Mouse (Mus musculus) ES-E14 (cell line): ENCODE measurements around the gene Pla2g12a. TPM values are rescaled to one million over a fixed set of nuclear protein-coding genes. Genes with fewer than 3 reads are reported as not detected.
A peak's percentile ranks its signal among the peaks of the same experiment; 100 is the strongest.

Experiments used
- DNase-seq: peaks from one replicate; pipeline ENCODE4 v3.0.0-alpha.2; 2013; ENCODE audit warnings: low read depth, low spot score
- H3K27ac ChIP-seq: 2 replicates; pipeline ENCODE4 v1.5.1; 2012; ENCODE audit warnings: low read depth, mild to moderate bottlenecking, low read length, moderate library complexity, mixed read lengths; ENCODE audit not compliant: poor library complexity, insufficient read depth, severe bottlenecking
- H3K36me3 ChIP-seq: 2 replicates; pipeline ENCODE4 v1.6.1; 2012; ENCODE audit warnings: mild to moderate bottlenecking, low read length, moderate library complexity, mixed read lengths; ENCODE audit not compliant: control insufficient read depth, poor library complexity, insufficient read depth, severe bottlenecking
- H3K4me1 ChIP-seq, 2 experiments: fragments of 150-350 bp in 1 of 2; sonication (generic) in 1 of 2; 2 replicates each; pipeline ENCODE4 v1.6.1; 2012; ENCODE audit warnings: low read length in 2 of 2, mild to moderate bottlenecking in 1 of 2, mixed read lengths in 1 of 2; ENCODE audit not compliant: control insufficient read depth in 2 of 2, insufficient read depth in 2 of 2, poor library complexity in 1 of 2
- H3K4me3 ChIP-seq, 2 experiments: fragments of 150-350 bp in 1 of 2; sonication (generic) in 1 of 2; 2 replicates each; pipeline ENCODE4 v1.5.1; 2012; ENCODE audit warnings: low read length in 2 of 2, low read depth in 1 of 2, mild to moderate bottlenecking in 1 of 2, mixed read lengths in 1 of 2; ENCODE audit not compliant: insufficient read depth in 1 of 2, poor library complexity in 1 of 2, severe bottlenecking in 1 of 2
- H3K9ac ChIP-seq: 2 replicates; pipeline ENCODE4 v1.6.1; 2012; ENCODE audit warnings: low read depth, mild to moderate bottlenecking, low read length, mixed read lengths; ENCODE audit not compliant: poor library complexity, insufficient read depth, severe bottlenecking
- H3K9me3 ChIP-seq: fragments of 150-350 bp; sonication (generic); 2 replicates; pipeline ENCODE4 v1.6.1; 2012; ENCODE audit warnings: low read depth, mild to moderate bottlenecking, low read length; ENCODE audit not compliant: control insufficient read depth, insufficient read depth
- CHD2 ChIP-seq: IDR thresholded peaks from 2 replicates; pipeline ENCODE4 v1.6.1; 2014; ENCODE audit warnings: mild to moderate bottlenecking, low read depth, low read length, inconsistent platforms
- HCFC1 ChIP-seq: IDR thresholded peaks from 2 replicates; pipeline ENCODE4 v1.6.1; 2012; ENCODE audit warnings: low read length, inconsistent platforms, borderline replicate concordance; ENCODE audit not compliant: insufficient read depth
- MAFK ChIP-seq: IDR thresholded peaks from 2 replicates; pipeline ENCODE4 v1.6.1; 2014; ENCODE audit warnings: mild to moderate bottlenecking, low read depth, low read length, inconsistent platforms; ENCODE audit not compliant: insufficient read depth
- ZC3H11A ChIP-seq: IDR thresholded peaks from 2 replicates; pipeline ENCODE4 v1.6.1; 2012; ENCODE audit warnings: low read depth, mild to moderate bottlenecking, inconsistent platforms, low read length, borderline replicate concordance
- ZNF384 ChIP-seq: IDR thresholded peaks from 2 replicates; pipeline ENCODE4 v1.6.1; 2012; ENCODE audit warnings: low read depth, low read length, inconsistent platforms
- in situ Hi-C, 2 experiments: fragments of 600-800 bp; cut with MboI; formaldehyde crosslinking; loops; one replicate each; pipeline ENCODE4 v1.15.1; 2025; ENCODE audit warnings: low sequenced_read_pairs in 2 of 2, inconsistent platforms in 1 of 2; ENCODE audit not compliant: unreplicated experiment in 2 of 2
- total RNA-seq: library from RNA; depleted of rRNA; stranded (reverse); fragments of 300-350 nt; gene quantifications from 2 replicates; pipeline ENCODE4 v1.2.3, GENCODE M21; 2012

Gene Pla2g12a
- total RNA-seq, 1 experiment, result 37.3 TPM

DNA sequence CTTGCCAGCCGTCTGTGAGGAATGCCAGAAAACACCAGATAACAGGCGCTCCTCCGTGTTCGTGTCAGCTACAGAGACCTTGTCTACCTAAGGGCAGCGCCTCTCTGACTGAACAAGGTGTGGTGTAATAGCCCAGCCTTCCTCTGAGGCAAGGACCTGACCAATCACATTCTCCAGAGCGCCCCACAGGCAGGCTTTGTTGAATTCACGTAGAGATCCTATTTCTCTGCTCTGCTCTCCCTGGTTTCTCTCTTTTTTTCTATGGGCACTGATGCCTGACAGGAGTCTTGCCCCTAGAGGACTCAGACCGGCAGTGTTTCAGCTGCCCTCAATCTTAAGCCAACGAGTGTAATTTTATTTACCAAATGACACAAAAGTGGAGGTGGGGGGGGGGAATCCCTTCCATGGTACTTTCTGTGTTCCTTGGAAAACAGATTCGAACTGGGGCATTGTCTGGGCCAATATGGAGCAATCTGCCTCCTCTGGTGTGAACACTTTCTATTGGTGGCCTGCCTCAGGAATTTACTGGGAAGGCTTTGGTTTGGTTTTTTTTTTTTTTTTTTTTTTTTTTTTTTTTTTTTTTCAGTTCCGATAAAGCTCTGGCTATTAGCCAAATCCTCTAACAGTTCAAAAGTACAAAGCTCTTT, 42.2 kb upstream of the Pla2g12a start:
- H3K36me3 ChIP-seq, result no peaks in the 10 kb centered on the region
- H3K9me3 ChIP-seq, result no peaks in the 10 kb centered on the region
- in situ Hi-C loops, result no loop called here
- H3K4me3 ChIP-seq, result no peak overlapping the region
- no peak overlapping the region for H3K9ac ChIP-seq
- 0 out of 4 replicates have a peak, but pooled peaks cover 0 to 2% of the 10 kb centered on the region in 2 experiments for H3K4me1 ChIP-seq
- no peak for TF ChIP-seq HCFC1
- TF ChIP-seq ZC3H11A, result no peak
- TF ChIP-seq MAFK, result no peak
- TF ChIP-seq CHD2, result no peak
- 0 out of 2 replicates have a peak, but pooled peaks have one; percentile 19 for TF ChIP-seq ZNF384
- H3K27ac ChIP-seq, result no peak overlapping the region
- no peak for DNase-seq

DNA sequence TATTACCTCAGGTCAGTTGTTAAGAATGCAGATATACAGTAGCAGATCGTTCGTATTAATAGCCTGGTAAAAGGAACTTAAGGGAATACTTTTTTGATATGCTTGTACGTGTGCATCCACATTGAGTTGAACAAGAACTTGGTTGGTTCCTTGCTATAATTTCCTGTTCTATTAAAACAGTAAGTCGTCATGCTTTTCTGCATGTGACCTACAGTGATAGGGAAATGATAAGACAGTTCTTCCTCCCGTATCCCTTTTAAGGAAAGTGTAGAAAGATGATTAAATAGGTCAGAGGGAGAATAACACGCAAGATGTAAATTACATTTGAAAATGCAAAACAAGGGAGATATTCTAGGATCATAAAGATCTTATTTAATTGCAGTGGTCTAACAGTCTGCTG, 41.4 kb upstream of the Pla2g12a start:
- Histone ChIP-seq H3K27ac (no peak overlapping the region), H3K9ac (no peak overlapping the region), H3K36me3 (no peaks in the 10 kb centered on the region), H3K4me1 (0 out of 4 replicates have a peak, but pooled peaks cover 0 to 2% of the 10 kb centered on the region in 2 experiments), H3K9me3 (no peaks in the 10 kb centered on the region), H3K4me3 (no peak overlapping the region)
- TF ChIP-seq ZC3H11A (no peak), CHD2 (no peak), HCFC1 (no peak), MAFK (no peak), ZNF384 (no peak)
- no peak for DNase-seq
- in situ Hi-C loops, result no loop called here

DNA sequence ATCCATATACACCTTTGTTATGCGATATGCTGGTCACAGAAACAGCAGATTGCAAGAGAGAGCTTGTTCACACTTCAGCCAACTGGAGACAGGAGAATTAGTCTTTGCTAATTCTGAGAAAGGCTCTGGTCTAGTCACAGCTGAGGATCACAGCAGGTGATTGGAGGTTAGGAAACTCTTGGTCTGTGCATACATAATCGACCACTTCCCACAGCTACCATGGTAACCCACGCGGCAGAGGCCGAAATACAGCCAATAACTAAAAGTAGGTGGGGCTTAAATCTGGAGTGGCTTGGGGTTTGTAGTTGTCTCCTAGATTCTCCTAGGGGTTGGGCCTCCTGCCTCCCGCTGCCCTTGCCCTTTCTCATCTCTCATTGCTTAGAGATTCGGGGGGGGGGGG, 40.4 kb upstream of the Pla2g12a start:
- Histone ChIP-seq H3K27ac (no peak overlapping the region), H3K9ac (no peak overlapping the region), H3K9me3 (no peaks in the 10 kb centered on the region), H3K4me1 (0 out of 4 replicates have a peak, but pooled peaks cover 0 to 2% of the 10 kb centered on the region in 2 experiments), H3K4me3 (no peak overlapping the region), H3K36me3 (no peaks in the 10 kb centered on the region)
- in situ Hi-C loops, result no loop called here
- TF ChIP-seq CHD2 (no peak), ZC3H11A (no peak), ZNF384 (no peak), MAFK (no peak), HCFC1 (no peak)
- DNase-seq, result peak; percentile 40

DNA sequence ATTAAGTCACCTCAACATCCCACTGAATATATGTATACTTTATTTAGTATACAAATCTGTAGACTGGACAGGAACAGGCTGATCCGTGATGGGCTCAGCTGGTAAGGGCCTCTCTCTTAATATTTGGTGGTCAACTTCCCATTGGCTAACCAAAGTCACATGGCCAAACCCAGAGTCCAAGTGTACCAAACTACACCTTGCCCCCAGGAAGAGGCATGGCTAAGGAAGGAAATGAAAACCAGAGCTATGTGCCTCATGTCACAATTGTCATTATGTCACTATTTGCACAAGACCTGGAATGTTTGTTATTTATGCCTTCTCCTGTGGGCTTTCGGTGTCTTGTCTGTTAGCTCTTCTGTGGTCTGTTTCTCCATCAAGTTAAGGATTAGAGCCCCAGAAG, 32.5 kb upstream of the Pla2g12a start:
- H3K4me1 ChIP-seq, result 0 out of 4 replicates have a peak, but pooled peaks cover 0 to 2% of the 10 kb centered on the region in 2 experiments
- no peak overlapping the region for H3K9ac ChIP-seq
- no peak overlapping the region for H3K27ac ChIP-seq
- in situ Hi-C loops, result no loop called here
- TF ChIP-seq MAFK (no peak), ZC3H11A (no peak), ZNF384 (no peak), HCFC1 (no peak), CHD2 (no peak)
- H3K9me3 ChIP-seq, result no peaks in the 10 kb centered on the region
- DNase-seq, result no peak
- no peaks in the 10 kb centered on the region for H3K36me3 ChIP-seq
- no peak overlapping the region for H3K4me3 ChIP-seq
